Mouse (Mus musculus) G1E (cell line): ENCODE data around the gene Add2. TPM values are rescaled to one million over a fixed set of nuclear protein-coding genes. Genes with fewer than 3 reads are reported as not detected.
A peak's percentile ranks its signal among the peaks of the same experiment; 100 is the strongest.

Experiments
- ATAC-seq: 2 replicates; pipeline ENCODE4 v1.8.0; 2016; ENCODE audit warnings: mild to moderate bottlenecking; ENCODE audit not compliant: insufficient number of reproducible peaks, poor library complexity, low FRiP score, severe bottlenecking; ENCODE audit errors: extremely low read depth
- DNase-seq: peaks from one replicate; pipeline ENCODE4 v3.0.0; 2012; ENCODE audit warnings: low spot score
- H3K27me3 ChIP-seq: 2 replicates; pipeline ENCODE4 v1.6.1; 2012; ENCODE audit warnings: mild to moderate bottlenecking, low read length, inconsistent platforms; ENCODE audit not compliant: insufficient read depth
- H3K36me3 ChIP-seq: replicated peaks from 2 replicates; pipeline ENCODE3; 2012; ENCODE audit warnings: mild to moderate bottlenecking, inconsistent platforms
- H3K4me1 ChIP-seq: 2 replicates; pipeline ENCODE4 v1.6.1; 2012; ENCODE audit warnings: low read depth, low read length, inconsistent platforms, mixed read lengths; ENCODE audit not compliant: insufficient read depth
- H3K4me3 ChIP-seq: 2 replicates; pipeline ENCODE4 v1.5.1; 2012; ENCODE audit warnings: low read depth, mild to moderate bottlenecking, inconsistent platforms, low read length, moderate library complexity, mixed read lengths
- H3K9me3 ChIP-seq: replicated peaks from 2 replicates; pipeline ENCODE4 v1.6.1; 2012; ENCODE audit warnings: inconsistent platforms
- CTCF ChIP-seq: IDR thresholded peaks from 2 replicates; pipeline ENCODE4 v1.5.1; 2012; ENCODE audit warnings: low read depth, low read length, inconsistent platforms, mixed read lengths
- GATA1 ChIP-seq: IDR thresholded peaks from 2 replicates; pipeline ENCODE4 v1.6.1; 2012; ENCODE audit warnings: borderline replicate concordance, low read length, inconsistent platforms, mixed read lengths
- GATA2 ChIP-seq: IDR thresholded peaks from 2 replicates; pipeline ENCODE4 v1.6.1; 2012; ENCODE audit warnings: low read depth, low read length, inconsistent platforms, borderline replicate concordance
- POLR2AphosphoS5 ChIP-seq: IDR thresholded peaks from 2 replicates; pipeline ENCODE4 v1.6.1; 2012; ENCODE audit warnings: low read depth, low read length, inconsistent platforms; ENCODE audit not compliant: insufficient replicate concordance
- TAL1 ChIP-seq: conservative IDR thresholded peaks from 2 replicates; pipeline ENCODE4 v1.6.1; 2012; ENCODE audit warnings: low read depth, low read length, inconsistent platforms, mixed read lengths
- polyA plus RNA-seq: library from polyadenylated mRNA; stranded (reverse); fragments of >175 nt; gene quantifications from 2 replicates; pipeline ENCODE4 v1.2.3, GENCODE M21; 2012
- total RNA-seq, 2 experiments: library from RNA; stranded (forward) in 1 of 2; stranded (reverse) in 1 of 2; fragments of 200-1000 nt in 1 of 2; fragments of >200 nt in 1 of 2; fragmentation: Nextera tagmentation in 1 of 2; gene quantifications; 2 replicates each; pipeline ENCODE4 v1.2.3; 2014 to 2017

Gene Add2
- total and polyA plus RNA-seq, 3 experiments = 82.9 to 125 (median 121) TPM

- no peak for DNase-seq
- Histone ChIP-seq H3K27me3 (peaks cover 9% of the 10 kb centered on the region), H3K4me3 (no peak overlapping the region), H3K9me3 (no peaks in the 10 kb centered on the region), H3K4me1 (peaks cover 54% of the 10 kb centered on the region), H3K36me3 (no peaks in the 10 kb centered on the region)
- no peak for ATAC-seq
- TF ChIP-seq GATA1 = no peak
- TF ChIP-seq GATA2 = no peak
- no peak for TF ChIP-seq TAL1
- no peak for TF ChIP-seq CTCF
- TF ChIP-seq POLR2AphosphoS5 = no peak
Observed at GRCm38 (mm10) chr6:86152676-86153075, 124.2 kb downstream of the Add2 start.

GRCm38 (mm10) chr6:86153436-86153990 is 125.0 kb downstream of the Add2 start:
- Histone ChIP-seq H3K9me3 (no peaks in the 10 kb centered on the region; the same call in 1 of the 2 replicates), H3K36me3 (no peaks in the 10 kb centered on the region), H3K4me1 (peaks cover 48% of the 10 kb centered on the region), H3K27me3 (peaks cover 9% of the 10 kb centered on the region), H3K4me3 (no peak overlapping the region)
- DNase-seq (no peak), ATAC-seq (no peak)
- TF ChIP-seq POLR2AphosphoS5 = no peak

GRCm38 (mm10) chr6:86154006-86154405 is 125.5 kb downstream of the Add2 start:
- H3K4me3 ChIP-seq = no peak overlapping the region
- DNase-seq (no peak), ATAC-seq (no peak)
- TF ChIP-seq GATA2 (no peak), POLR2AphosphoS5 (no peak), GATA1 (no peak), CTCF (no peak), TAL1 (no peak)
- H3K27me3 ChIP-seq = peaks cover 9% of the 10 kb centered on the region
- no peaks in the 10 kb centered on the region; the same call in 1 of the 2 replicates for H3K9me3 ChIP-seq
- H3K36me3 ChIP-seq = no peaks in the 10 kb centered on the region
- peaks cover 45% of the 10 kb centered on the region for H3K4me1 ChIP-seq

- H3K36me3 ChIP-seq = no peaks in the 10 kb centered on the region
- no peak overlapping the region for H3K4me3 ChIP-seq
- DNase-seq (no peak), ATAC-seq (no peak)
- no peaks in the 10 kb centered on the region; the same call in 1 of the 2 replicates for H3K9me3 ChIP-seq
- TF ChIP-seq GATA2 = no peak
- TF ChIP-seq GATA1 = no peak
- no peak for TF ChIP-seq TAL1
- TF ChIP-seq POLR2AphosphoS5 = no peak
- no peak for TF ChIP-seq CTCF
- H3K4me1 ChIP-seq = peaks cover 44% of the 10 kb centered on the region
- H3K27me3 ChIP-seq = peaks cover 9% of the 10 kb centered on the region
Observed at GRCm38 (mm10) chr6:86154481-86154880, 126.0 kb downstream of the Add2 start.

- Histone ChIP-seq H3K9me3 (no peaks in the 10 kb centered on the region; the same call in 1 of the 2 replicates), H3K4me3 (no peak overlapping the region), H3K36me3 (no peaks in the 10 kb centered on the region), H3K27me3 (peaks cover 9% of the 10 kb centered on the region), H3K4me1 (peaks cover 64% of the 10 kb centered on the region)
- TF ChIP-seq CTCF (no peak), GATA2 (no peak), GATA1 (no peak), TAL1 (no peak), POLR2AphosphoS5 (no peak)
- ATAC-seq = no peak
- DNase-seq = no peak
Observed at GRCm38 (mm10) chr6:86157253-86158234, 129.1 kb downstream of the Add2 start.

GRCm38 (mm10) chr6:86160878-86161277 is 132.4 kb downstream of the Add2 start:
- no peak for TF ChIP-seq GATA1
- TF ChIP-seq POLR2AphosphoS5 = no peak
- no peak for TF ChIP-seq GATA2
- no peak for TF ChIP-seq TAL1
- H3K27me3 ChIP-seq = peaks cover 9% of the 10 kb centered on the region
- H3K4me1 ChIP-seq = peaks cover 62% of the 10 kb centered on the region
- H3K36me3 ChIP-seq = no peaks in the 10 kb centered on the region
- no peak overlapping the region; the same call in 1 of the 2 replicates for H3K4me3 ChIP-seq
- DNase-seq = peak; percentile 47
- H3K9me3 ChIP-seq = no peaks in the 10 kb centered on the region; the same call in 1 of the 2 replicates
- ATAC-seq = peak; percentile 49; the same call in 1 of the 2 replicates
